Mouse (Mus musculus): ENCODE results near the gene Twnk. TPM values are rescaled to one million over a fixed set of nuclear protein-coding genes. Genes with fewer than 3 reads are reported as not detected.
A peak's percentile ranks its signal among the peaks of the same experiment; 100 is the strongest.

The Twnk gene
- polyA plus RNA-seq, 1 experiment = 2.0 TPM

- TF ChIP-seq FLI1 (IDR thresholded peaks at IDR 0.05; ENCODE audit: low read length) (no peak), GATA1 (IDR thresholded peaks at IDR 0.05; ENCODE audit: borderline replicate concordance, low read length) (no peak)
- H3K9me3 ChIP-seq = no peaks in the 10 kb centered on the region
- peaks cover 22% of the 10 kb centered on the region for H3K36me3 ChIP-seq (replicated peaks; ENCODE audit: low read length)
- peaks cover 31% of the 10 kb centered on the region for H3K27me3 ChIP-seq (replicated peaks)
- H3K4me3 ChIP-seq (replicated peaks) = peak overlapping the region; percentile 46
- H3K4me1 ChIP-seq = peaks cover 30% of the 10 kb centered on the region; the same call in 1 of the 2 replicates
Observed at GRCm38 (mm10) chr19:44997786-44998185, 7.7 kb upstream of the Twnk start.

GRCm38 (mm10) chr19:44999647-45000046 lies 5.8 kb upstream of the Twnk start:
- Histone ChIP-seq H3K4me3 (replicated peaks) (no peak overlapping the region), H3K36me3 (replicated peaks; ENCODE audit: low read length) (peaks cover 41% of the 10 kb centered on the region), H3K27me3 (replicated peaks) (peaks cover 28% of the 10 kb centered on the region), H3K4me1 (peaks cover 42% of the 10 kb centered on the region), H3K9me3 (no peaks in the 10 kb centered on the region)
- no peak for TF ChIP-seq FLI1 (IDR thresholded peaks at IDR 0.05; ENCODE audit: low read length)
- no peak for TF ChIP-seq GATA1 (IDR thresholded peaks at IDR 0.05; ENCODE audit: borderline replicate concordance, low read length)

- Histone ChIP-seq H3K36me3 (replicated peaks; ENCODE audit: low read length) (peaks cover 48% of the 10 kb centered on the region), H3K4me1 (peaks cover 51% of the 10 kb centered on the region)
- TF ChIP-seq GATA1 (IDR thresholded peaks at IDR 0.05; ENCODE audit: borderline replicate concordance, low read length) (no peak), FLI1 (IDR thresholded peaks at IDR 0.05; ENCODE audit: low read length) (no peak)
Observed at GRCm38 (mm10) chr19:45002301-45002700, 3.2 kb upstream of the Twnk start.

GRCm38 (mm10) chr19:45003740-45004516 lies 1.5 kb upstream of the Twnk start:
- H3K4me1 ChIP-seq = peaks cover 50% of the 10 kb centered on the region
- H3K4me3 ChIP-seq (replicated peaks) = no peak overlapping the region
- H3K27me3 ChIP-seq (replicated peaks) = peaks cover 3% of the 10 kb centered on the region
- H3K36me3 ChIP-seq (replicated peaks; ENCODE audit: low read length) = peaks cover 62% of the 10 kb centered on the region
- H3K9me3 ChIP-seq = no peaks in the 10 kb centered on the region
- TF ChIP-seq GATA1 (IDR thresholded peaks at IDR 0.05; ENCODE audit: borderline replicate concordance, low read length) (no peak), FLI1 (IDR thresholded peaks at IDR 0.05; ENCODE audit: low read length) (no peak)

More at GRCm38 (mm10) chr19:45002301-45002700, 3.2 kb upstream of the Twnk start:
- peak overlapping the region; percentile 7 for H3K4me3 ChIP-seq (replicated peaks)
- peaks cover 13% of the 10 kb centered on the region for H3K27me3 ChIP-seq (replicated peaks)
- H3K9me3 ChIP-seq = no peaks in the 10 kb centered on the region

- Histone ChIP-seq H3K36me3 (replicated peaks; ENCODE audit: low read length) (peaks cover 75% of the 10 kb centered on the region), H3K4me1 (peaks cover 54% of the 10 kb centered on the region), H3K4me3 (replicated peaks) (peak within 1 kb of the TSS; percentile 100), H3K27me3 (replicated peaks) (no peaks in the 10 kb centered on the region), H3K9me3 (no peaks in the 10 kb centered on the region)
- TF ChIP-seq FLI1 (IDR thresholded peaks at IDR 0.05; ENCODE audit: low read length) = peak; percentile 70; the same call in 1 of the 2 replicates
- TF ChIP-seq GATA1 (IDR thresholded peaks at IDR 0.05; ENCODE audit: borderline replicate concordance, low read length) = no peak
Observed at GRCm38 (mm10) chr19:45005957-45006712, 672 bp downstream of the Twnk start, which contains the start of gene Mrpl43. TSS of gene Mrpl43 (minus strand) at chr19:45006442.

- Histone ChIP-seq H3K9me3 (no peaks in the 10 kb centered on the region), H3K36me3 (replicated peaks; ENCODE audit: low read length) (peaks cover 76% of the 10 kb centered on the region), H3K27me3 (replicated peaks) (no peaks in the 10 kb centered on the region), H3K4me1 (peaks cover 54% of the 10 kb centered on the region), H3K4me3 (replicated peaks) (peak overlapping the region; percentile 100)
- TF ChIP-seq FLI1 (IDR thresholded peaks at IDR 0.05; ENCODE audit: low read length) (no peak), GATA1 (IDR thresholded peaks at IDR 0.05; ENCODE audit: borderline replicate concordance, low read length) (no peak)
Observed at GRCm38 (mm10) chr19:45007021-45007420, 1.6 kb downstream of the Twnk start.

GRCm38 (mm10) chr19:45007425-45008191 lies 2.1 kb downstream of the Twnk start:
- peak overlapping the region; percentile 100 for H3K4me3 ChIP-seq (replicated peaks)
- peaks cover 54% of the 10 kb centered on the region for H3K4me1 ChIP-seq
- H3K27me3 ChIP-seq (replicated peaks) = no peaks in the 10 kb centered on the region
- TF ChIP-seq FLI1 (IDR thresholded peaks at IDR 0.05; ENCODE audit: low read length) (no peak), GATA1 (IDR thresholded peaks at IDR 0.05; ENCODE audit: borderline replicate concordance, low read length) (no peak)
- H3K36me3 ChIP-seq (replicated peaks; ENCODE audit: low read length) = peaks cover 76% of the 10 kb centered on the region
- no peaks in the 10 kb centered on the region for H3K9me3 ChIP-seq

GRCm38 (mm10) chr19:45010646-45011045 lies 5.2 kb downstream of the Twnk start:
- Histone ChIP-seq H3K4me3 (replicated peaks) (no peak overlapping the region), H3K36me3 (replicated peaks; ENCODE audit: low read length) (peaks cover 51% of the 10 kb centered on the region), H3K9me3 (no peaks in the 10 kb centered on the region), H3K27me3 (replicated peaks) (no peaks in the 10 kb centered on the region), H3K4me1 (peaks cover 60% of the 10 kb centered on the region)
- TF ChIP-seq FLI1 (IDR thresholded peaks at IDR 0.05; ENCODE audit: low read length) = no peak
- no peak for TF ChIP-seq GATA1 (IDR thresholded peaks at IDR 0.05; ENCODE audit: borderline replicate concordance, low read length)

- H3K27me3 ChIP-seq (replicated peaks) = no peaks in the 10 kb centered on the region
- no peak overlapping the region for H3K4me3 ChIP-seq (replicated peaks)
- H3K36me3 ChIP-seq (replicated peaks; ENCODE audit: low read length) = peaks cover 51% of the 10 kb centered on the region
- no peaks in the 10 kb centered on the region for H3K9me3 ChIP-seq
- peaks cover 60% of the 10 kb centered on the region for H3K4me1 ChIP-seq
- TF ChIP-seq FLI1 (IDR thresholded peaks at IDR 0.05; ENCODE audit: low read length) (no peak), GATA1 (IDR thresholded peaks at IDR 0.05; ENCODE audit: borderline replicate concordance, low read length) (no peak)
Observed at GRCm38 (mm10) chr19:45012219-45012618, 6.8 kb downstream of the Twnk start.
